Mouse (Mus musculus) c-Kit-positive CD71-negative TER-119-negative erythroid progenitor cells, embryonic 14.5 days (primary cell): ENCODE measurements at regions not wholly inside any gene's neighbourhood (a gene's known extent, or its start where the extent isn't known, plus 50 kb on each side); places are given as distances from the start of the nearest gene placed in this dataset.

ENCODE experiments used
- DNase-seq: peaks from one replicate; pipeline ENCODE4 v3.0.0-alpha.2; 2013; ENCODE audit warnings: low read depth

- DNase-seq: no peak
These were observed 112.0 kb upstream of the Ppm1h start for GRCm38 (mm10) chr10:122566601-122567000.

GRCm38 (mm10) chr10:122569546-122570202 is 108.9 kb upstream of the Ppm1h start:
- no peak for DNase-seq

GRCm38 (mm10) chr10:122570909-122571551 is 107.5 kb upstream of the Ppm1h start:
- no peak for DNase-seq

GRCm38 (mm10) chr10:122576171-122577063 is 102.1 kb upstream of the Ppm1h start:
- no peak for DNase-seq

GRCm38 (mm10) chr10:122578209-122579001 is 100.2 kb upstream of the Ppm1h start:
- no peak for DNase-seq

- DNase-seq: no peak
These were observed 97.5 kb upstream of the Ppm1h start for GRCm38 (mm10) chr10:122581096-122581495.

- no peak for DNase-seq
These were observed 91.0 kb upstream of the Ppm1h start for GRCm38 (mm10) chr10:122587541-122587940.

GRCm38 (mm10) chr10:122599511-122599910 is 79.1 kb upstream of the Ppm1h start:
- no peak for DNase-seq

GRCm38 (mm10) chr10:122602394-122602793 is 76.2 kb upstream of the Ppm1h start:
- DNase-seq: no peak

- no peak for DNase-seq
These were observed 74.6 kb upstream of the Ppm1h start for GRCm38 (mm10) chr10:122603960-122604359.

GRCm38 (mm10) chr10:122613281-122613680 is 65.3 kb upstream of the Ppm1h start:
- no peak for DNase-seq

GRCm38 (mm10) chr10:122613891-122614290 is 64.7 kb upstream of the Ppm1h start:
- DNase-seq: no peak

- DNase-seq: no peak
These were observed 63.8 kb upstream of the Ppm1h start for GRCm38 (mm10) chr10:122614720-122615119.

- no peak for DNase-seq
These were observed 62.9 kb upstream of the Ppm1h start for GRCm38 (mm10) chr10:122615658-122616057.

GRCm38 (mm10) chr10:122616385-122616784 is 62.2 kb upstream of the Ppm1h start:
- DNase-seq: no peak

- DNase-seq: no peak
These were observed 59.7 kb upstream of the Ppm1h start for GRCm38 (mm10) chr10:122618854-122619253.

GRCm38 (mm10) chr10:122619406-122620116 is 59.0 kb upstream of the Ppm1h start:
- DNase-seq: no peak
